Mouse (Mus musculus) left cerebral cortex, postnatal 10 days (tissue): Measurements from ENCODE around the gene Gm28051. TPM values are rescaled to one million over a fixed set of nuclear protein-coding genes. Genes with fewer than 3 reads are reported as not detected.

Experiments
- DNase-seq, 2 experiments: peaks; one replicate each; pipeline ENCODE4 v3.0.0; 2021 to 2022; ENCODE audit warnings: low spot score in 2 of 2, mixed read lengths in 1 of 2; ENCODE audit errors: extremely low spot score in 1 of 2
- intact Hi-C: fragments of 180-260 bp; cut with DNase I; formaldehyde crosslinking; loops from one replicate; pipeline ENCODE4 v1.15.1; 2025
- total RNA-seq, 2 experiments: library from RNA; stranded (reverse); gene quantifications; 2 replicates each; pipeline ENCODE4 v1.2.3; 2021

The Gm28051 gene
- total RNA-seq, 2 experiments from 2014 or later: not detected

GRCm38 (mm10) chr12:102744839-102745238 is 12.7 kb downstream of the Gm28051 start:
- intact Hi-C loops: no loop called here
- DNase-seq: no peak

- peak; percentile 88 to 94 for DNase-seq
- intact Hi-C loops: no loop called here
Measured at GRCm38 (mm10) chr12:102743589-102744574, 13.7 kb downstream of the Gm28051 start, which contains the start of the genes Moap1 and Tmem251. Moap1 (minus strand) TSS chr12:102743661. Tmem251 (plus strand) TSS chr12:102743762.

- no peak for DNase-seq
- intact Hi-C loops: no loop called here
Measured at GRCm38 (mm10) chr12:102743036-102743588, 14.5 kb downstream of the Gm28051 start.

GRCm38 (mm10) chr12:102742056-102742455 is 15.5 kb downstream of the Gm28051 start:
- DNase-seq: no peak
- intact Hi-C loops: no loop called here

GRCm38 (mm10) chr12:102740285-102740684 is 17.3 kb downstream of the Gm28051 start:
- DNase-seq: no peak
- intact Hi-C loops: no loop called here

- no peak for DNase-seq
- intact Hi-C loops: no loop called here
Measured at GRCm38 (mm10) chr12:102739096-102739495, 18.5 kb downstream of the Gm28051 start.

- intact Hi-C loops: no loop called here
Measured at GRCm38 (mm10) chr12:102733381-102733780, 24.2 kb downstream of the Gm28051 start.

GRCm38 (mm10) chr12:102730798-102731619 is 26.6 kb downstream of the Gm28051 start:
- DNase-seq: no peak

More at GRCm38 (mm10) chr12:102733381-102733780, 24.2 kb downstream of the Gm28051 start:
- DNase-seq: peak in 1 of 2 experiments; percentile 61

GRCm38 (mm10) chr12:102729855-102730797 is 27.4 kb downstream of the Gm28051 start:
- DNase-seq: peak; percentile 80 to 87
- intact Hi-C loops: no loop called here

More at GRCm38 (mm10) chr12:102730798-102731619, 26.6 kb downstream of the Gm28051 start:
- intact Hi-C loops: no loop called here

- intact Hi-C loops: no loop called here
- no peak for DNase-seq
Measured at GRCm38 (mm10) chr12:102725761-102726175, 31.8 kb downstream of the Gm28051 start.

- no peak for DNase-seq
- intact Hi-C loops: no loop called here
Measured at GRCm38 (mm10) chr12:102725146-102725545, 32.4 kb downstream of the Gm28051 start.

GRCm38 (mm10) chr12:102723861-102724260 is 33.7 kb downstream of the Gm28051 start:
- intact Hi-C loops: no loop called here

GRCm38 (mm10) chr12:102722966-102723365 is 34.6 kb downstream of the Gm28051 start:
- intact Hi-C loops: no loop called here
- no peak for DNase-seq

More at GRCm38 (mm10) chr12:102723861-102724260, 33.7 kb downstream of the Gm28051 start:
- no peak for DNase-seq

GRCm38 (mm10) chr12:102722451-102722850 is 35.1 kb downstream of the Gm28051 start:
- intact Hi-C loops: no loop called here
- DNase-seq: no peak

GRCm38 (mm10) chr12:102719552-102720315 is 37.8 kb downstream of the Gm28051 start:
- intact Hi-C loops: loop anchor here (5.0 to 10.0 kb wide), 3 partner anchors 142 to 322 kb away; no protein-coding TSS in a partner anchor

GRCm38 (mm10) chr12:102714654-102715395 is 42.7 kb downstream of the Gm28051 start:
- DNase-seq: no peak
- intact Hi-C loops: loop anchor here (5.0 to 10.0 kb wide), 3 partner anchors 138 to 318 kb away; no protein-coding TSS in a partner anchor

More at GRCm38 (mm10) chr12:102719552-102720315, 37.8 kb downstream of the Gm28051 start:
- DNase-seq: no peak
